Mouse (Mus musculus) liver, embryonic 14.5 days (tissue): ENCODE results near the gene Gm45194.

ENCODE experiments used
- CTCF ChIP-seq: IDR thresholded peaks from 2 replicates; pipeline ENCODE4 v1.5.1; 2016; ENCODE audit warnings: antibody characterized with exemption, low read depth, control low read depth
- EP300 ChIP-seq: IDR thresholded peaks from 2 replicates; pipeline ENCODE4 v1.6.1; 2016; ENCODE audit warnings: antibody characterized with exemption, low read depth

DNA sequence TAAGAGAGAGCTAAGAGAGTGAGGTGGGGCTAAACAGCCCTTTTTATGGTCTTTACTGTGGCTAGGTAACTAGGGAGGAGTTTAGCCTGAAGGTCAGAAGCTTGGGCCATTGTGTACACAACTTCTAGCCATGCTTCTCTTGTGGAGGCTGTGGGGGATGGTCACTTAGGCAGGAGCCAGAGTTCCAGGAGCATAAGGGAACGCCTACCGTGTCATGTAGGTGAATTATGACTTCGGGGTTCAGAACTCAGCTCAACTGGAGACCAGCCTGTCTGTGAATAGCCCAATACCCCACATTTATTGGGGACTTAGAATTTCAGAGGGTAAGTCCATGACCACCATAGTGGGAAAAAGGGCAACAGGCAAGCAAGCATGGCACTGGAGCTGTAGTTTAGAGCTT lies 347.6 kb downstream of the Gm45194 start, which contains the start of gene 4933403O08Rik:
- TF ChIP-seq CTCF = no peak
- no peak for TF ChIP-seq EP300
